Mouse (Mus musculus) erythroblast, embryonic 14.5 days (primary cell): Measurements from ENCODE around the gene Cltc.

Experiments used
- GATA1 ChIP-seq: IDR thresholded peaks from 2 replicates; pipeline ENCODE4 v1.6.1; 2012; ENCODE audit warnings: low read length, inconsistent platforms, mixed read lengths
- TAL1 ChIP-seq: IDR thresholded peaks from 3 replicates; pipeline ENCODE4 v1.6.1; 2012; ENCODE audit warnings: low read length, inconsistent platforms, mixed read lengths

- TF ChIP-seq GATA1 (no peak), TAL1 (no peak)
These were observed 39.9 kb downstream of the Cltc start for GRCm38 (mm10) chr11:86717306-86718065.
